Mouse (Mus musculus) lung, embryonic 14.5 days (tissue): ENCODE data around the gene Chd2. TPM values are rescaled to one million over a fixed set of nuclear protein-coding genes. Genes with fewer than 3 reads are reported as not detected.
A peak's percentile ranks its signal among the peaks of the same experiment; 100 is the strongest.

Experiments used
- ATAC-seq: fragments of 200-750 bp; cut with Nextera tagmentation; 2 replicates; pipeline ENCODE4 v1.8.0; 2017; ENCODE audit warnings: mild to moderate bottlenecking, moderate TSS enrichment, moderate library complexity; ENCODE audit not compliant: insufficient read depth
- DNase-seq: peaks from one replicate; pipeline ENCODE4 v3.0.0-alpha.2; 2015
- H3K27ac ChIP-seq: fragments of 300-500 bp; sonication (generic); 2 replicates; pipeline ENCODE4 v1.5.1; 2014; ENCODE audit warnings: low read depth, mild to moderate bottlenecking, moderate library complexity
- H3K27me3 ChIP-seq: fragments of 300-500 bp; sonication (generic); 2 replicates; pipeline ENCODE4 v1.6.1; 2014; ENCODE audit warnings: low read length, control low read depth; ENCODE audit not compliant: insufficient read depth
- H3K36me3 ChIP-seq: fragments of 300-500 bp; sonication (generic); 2 replicates; pipeline ENCODE4 v1.6.1; 2014; ENCODE audit warnings: control low read depth; ENCODE audit not compliant: insufficient read depth
- H3K4me1 ChIP-seq: fragments of 300-500 bp; sonication (generic); 2 replicates; pipeline ENCODE4 v1.6.1; 2014; ENCODE audit warnings: antibody characterized with exemption, control low read depth; ENCODE audit not compliant: insufficient read depth
- H3K4me2 ChIP-seq: fragments of 300-500 bp; sonication (generic); 2 replicates; pipeline ENCODE4 v1.6.1; 2014; ENCODE audit warnings: mild to moderate bottlenecking
- H3K4me3 ChIP-seq: fragments of 300-500 bp; sonication (generic); 2 replicates; pipeline ENCODE4 v1.5.1; 2014; ENCODE audit warnings: low read depth, low read length
- H3K9ac ChIP-seq: fragments of 300-500 bp; sonication (generic); 2 replicates; pipeline ENCODE4 v1.6.1; 2014
- H3K9me3 ChIP-seq: fragments of 300-500 bp; sonication (generic); 2 replicates; pipeline ENCODE4 v1.6.1; 2016; ENCODE audit warnings: low read depth, low read length, control low read depth
- CTCF ChIP-seq: IDR thresholded peaks from 2 replicates; pipeline ENCODE4 v1.5.1; 2016; ENCODE audit warnings: antibody characterized with exemption, low read depth
- WGBS: fragments of 180-500 bp; shearing (Covaris S2); extraction: QIAGEN DNeasy Blood & Tissue Kit; methylation state at CpG from one replicate; pipeline ENCODE4 v1.1.7; 2014; 5-methylcytosine and 5-hydroxymethylcytosine counted together
- polyA plus RNA-seq: library from polyadenylated mRNA; unstranded; fragments of >200 nt; fragmentation: Nextera tagmentation; extraction: Ambion mirVana; gene quantifications from 2 replicates; pipeline ENCODE4 v1.2.1, GENCODE M21; 2014

Chd2 gene
- polyA plus RNA-seq, 1 experiment from 2014 or later, result 62.1 TPM

- Histone ChIP-seq H3K9ac (no peak overlapping the region), H3K27me3 (no peaks in the 10 kb centered on the region), H3K4me3 (no peak overlapping the region), H3K27ac (no peak overlapping the region), H3K4me2 (no peak overlapping the region), H3K9me3 (no peaks in the 10 kb centered on the region; the same call in 1 of the 2 replicates), H3K36me3 (peaks cover 51% of the 10 kb centered on the region), H3K4me1 (no peaks in the 10 kb centered on the region)
- ATAC-seq (no peak), DNase-seq (no peak)
- TF ChIP-seq CTCF, result no peak
- 96% methylated on average over 11 of the region's 11 CpGs for WGBS
Measured at GRCm38 (mm10) chr7:73405550-73405949, 136.1 kb downstream of the Chd2 start.

GRCm38 (mm10) chr7:73403538-73403937 lies 138.1 kb downstream of the Chd2 start:
- H3K27ac ChIP-seq, result no peak overlapping the region
- ATAC-seq (no peak), DNase-seq (no peak)
- peaks cover 36% of the 10 kb centered on the region for H3K36me3 ChIP-seq
- no peaks in the 10 kb centered on the region for H3K27me3 ChIP-seq
- 31% methylated on average over 3 of the region's 3 CpGs for WGBS
- no peak overlapping the region for H3K4me3 ChIP-seq
- TF ChIP-seq CTCF, result no peak
- H3K4me2 ChIP-seq, result no peak overlapping the region
- H3K9ac ChIP-seq, result no peak overlapping the region
- no peaks in the 10 kb centered on the region; the same call in 1 of the 2 replicates for H3K9me3 ChIP-seq
- H3K4me1 ChIP-seq, result peaks cover 10% of the 10 kb centered on the region

GRCm38 (mm10) chr7:73402671-73403070 lies 139.0 kb downstream of the Chd2 start:
- Histone ChIP-seq H3K9ac (no peak overlapping the region), H3K27me3 (no peaks in the 10 kb centered on the region), H3K4me2 (no peak overlapping the region), H3K27ac (no peak overlapping the region), H3K4me1 (peaks cover 18% of the 10 kb centered on the region), H3K4me3 (no peak overlapping the region), H3K9me3 (no peaks in the 10 kb centered on the region; the same call in 1 of the 2 replicates), H3K36me3 (peaks cover 39% of the 10 kb centered on the region)
- no peak for TF ChIP-seq CTCF
- 82% methylated on average over 1 of the region's 1 CpGs for WGBS
- no peak for DNase-seq
- no peak for ATAC-seq

GRCm38 (mm10) chr7:73402106-73402505 lies 139.5 kb downstream of the Chd2 start:
- Histone ChIP-seq H3K27ac (no peak overlapping the region), H3K4me3 (no peak overlapping the region), H3K4me1 (peaks cover 20% of the 10 kb centered on the region), H3K4me2 (no peak overlapping the region), H3K9ac (no peak overlapping the region), H3K27me3 (no peaks in the 10 kb centered on the region), H3K36me3 (peaks cover 39% of the 10 kb centered on the region), H3K9me3 (no peaks in the 10 kb centered on the region; the same call in 1 of the 2 replicates)
- 39% methylated on average over 2 of the region's 2 CpGs for WGBS
- TF ChIP-seq CTCF, result no peak
- ATAC-seq (no peak), DNase-seq (no peak)

- peaks cover 24% of the 10 kb centered on the region for H3K36me3 ChIP-seq
- H3K27me3 ChIP-seq, result no peaks in the 10 kb centered on the region
- H3K4me1 ChIP-seq, result peaks cover 24% of the 10 kb centered on the region
- no peak overlapping the region for H3K27ac ChIP-seq
- DNase-seq, result no peak
- H3K4me2 ChIP-seq, result peak overlapping the region; percentile 58
- 28% methylated on average over 20 of the region's 20 CpGs for WGBS
- ATAC-seq, result peak; percentile 29; the same call in 1 of the 2 replicates
- no peak overlapping the region for H3K9ac ChIP-seq
- no peaks in the 10 kb centered on the region for H3K9me3 ChIP-seq
- peak overlapping the region; percentile 24 for H3K4me3 ChIP-seq
- no peak for TF ChIP-seq CTCF
Measured at GRCm38 (mm10) chr7:73400051-73400916, 141.3 kb downstream of the Chd2 start.

- Histone ChIP-seq H3K4me3 (peak overlapping the region; percentile 24), H3K9me3 (no peaks in the 10 kb centered on the region), H3K4me1 (peaks cover 24% of the 10 kb centered on the region), H3K4me2 (peak overlapping the region; percentile 58), H3K27ac (peak overlapping the region; percentile 40; the same call in 1 of the 2 replicates), H3K36me3 (peaks cover 20% of the 10 kb centered on the region), H3K27me3 (no peaks in the 10 kb centered on the region), H3K9ac (no peak overlapping the region)
- WGBS, result 3% methylated on average over 19 of the region's 19 CpGs
- DNase-seq (peak; percentile 94), ATAC-seq (peak; percentile 75)
- TF ChIP-seq CTCF, result peak; percentile 88
Measured at GRCm38 (mm10) chr7:73399501-73400044, 142.1 kb downstream of the Chd2 start.
